Mouse (Mus musculus) ES-E14 (cell line): Measurements from ENCODE around the gene Zbtb20. TPM values are rescaled to one million over a fixed set of nuclear protein-coding genes. Genes with fewer than 3 reads are reported as not detected.

Experiments used
- DNase-seq: peaks from one replicate; pipeline ENCODE4 v3.0.0-alpha.2; 2013; ENCODE audit warnings: low read depth, low spot score
- H3K27ac ChIP-seq: 2 replicates; pipeline ENCODE4 v1.5.1; 2012; ENCODE audit warnings: low read depth, mild to moderate bottlenecking, low read length, moderate library complexity, mixed read lengths; ENCODE audit not compliant: poor library complexity, insufficient read depth, severe bottlenecking
- H3K36me3 ChIP-seq: 2 replicates; pipeline ENCODE4 v1.6.1; 2012; ENCODE audit warnings: mild to moderate bottlenecking, low read length, moderate library complexity, mixed read lengths; ENCODE audit not compliant: control insufficient read depth, poor library complexity, insufficient read depth, severe bottlenecking
- H3K4me1 ChIP-seq, 2 experiments: fragments of 150-350 bp in 1 of 2; sonication (generic) in 1 of 2; 2 replicates each; pipeline ENCODE4 v1.6.1; 2012; ENCODE audit warnings: low read length in 2 of 2, mild to moderate bottlenecking in 1 of 2, mixed read lengths in 1 of 2; ENCODE audit not compliant: control insufficient read depth in 2 of 2, insufficient read depth in 2 of 2, poor library complexity in 1 of 2
- H3K4me3 ChIP-seq, 2 experiments: fragments of 150-350 bp in 1 of 2; sonication (generic) in 1 of 2; 2 replicates each; pipeline ENCODE4 v1.5.1; 2012; ENCODE audit warnings: low read length in 2 of 2, low read depth in 1 of 2, mild to moderate bottlenecking in 1 of 2, mixed read lengths in 1 of 2; ENCODE audit not compliant: insufficient read depth in 1 of 2, poor library complexity in 1 of 2, severe bottlenecking in 1 of 2
- H3K9ac ChIP-seq: 2 replicates; pipeline ENCODE4 v1.6.1; 2012; ENCODE audit warnings: low read depth, mild to moderate bottlenecking, low read length, mixed read lengths; ENCODE audit not compliant: poor library complexity, insufficient read depth, severe bottlenecking
- H3K9me3 ChIP-seq: fragments of 150-350 bp; sonication (generic); 2 replicates; pipeline ENCODE4 v1.6.1; 2012; ENCODE audit warnings: low read depth, mild to moderate bottlenecking, low read length; ENCODE audit not compliant: control insufficient read depth, insufficient read depth
- CHD2 ChIP-seq: IDR thresholded peaks from 2 replicates; pipeline ENCODE4 v1.6.1; 2014; ENCODE audit warnings: mild to moderate bottlenecking, low read depth, low read length, inconsistent platforms
- HCFC1 ChIP-seq: IDR thresholded peaks from 2 replicates; pipeline ENCODE4 v1.6.1; 2012; ENCODE audit warnings: low read length, inconsistent platforms, borderline replicate concordance; ENCODE audit not compliant: insufficient read depth
- MAFK ChIP-seq: IDR thresholded peaks from 2 replicates; pipeline ENCODE4 v1.6.1; 2014; ENCODE audit warnings: mild to moderate bottlenecking, low read depth, low read length, inconsistent platforms; ENCODE audit not compliant: insufficient read depth
- ZC3H11A ChIP-seq: IDR thresholded peaks from 2 replicates; pipeline ENCODE4 v1.6.1; 2012; ENCODE audit warnings: low read depth, mild to moderate bottlenecking, inconsistent platforms, low read length, borderline replicate concordance
- ZNF384 ChIP-seq: IDR thresholded peaks from 2 replicates; pipeline ENCODE4 v1.6.1; 2012; ENCODE audit warnings: low read depth, low read length, inconsistent platforms
- in situ Hi-C, 2 experiments: fragments of 600-800 bp; cut with MboI; formaldehyde crosslinking; loops; one replicate each; pipeline ENCODE4 v1.15.1; 2025; ENCODE audit warnings: low sequenced_read_pairs in 2 of 2, inconsistent platforms in 1 of 2; ENCODE audit not compliant: unreplicated experiment in 2 of 2
- total RNA-seq: library from RNA; depleted of rRNA; stranded (reverse); fragments of 300-350 nt; gene quantifications from 2 replicates; pipeline ENCODE4 v1.2.3, GENCODE M21; 2012

The Zbtb20 gene
- total RNA-seq, 1 experiment, result 4.0 TPM

GRCm38 (mm10) chr16:43405089-43405488, 529.4 kb downstream of the Zbtb20 start:
- in situ Hi-C loops, result no loop called here

GRCm38 (mm10) chr16:43407594-43408142, 532.0 kb downstream of the Zbtb20 start:
- Histone ChIP-seq H3K36me3 (no peaks in the 10 kb centered on the region), H3K9me3 (no peaks in the 10 kb centered on the region), H3K4me1 (no peaks in the 10 kb centered on the region), H3K9ac (no peak overlapping the region), H3K4me3 (no peak overlapping the region), H3K27ac (no peak overlapping the region)
- in situ Hi-C loops, result no loop called here
- TF ChIP-seq ZNF384 (no peak), HCFC1 (no peak), ZC3H11A (no peak), MAFK (no peak), CHD2 (no peak)
- DNase-seq, result no peak

More at GRCm38 (mm10) chr16:43405089-43405488, 529.4 kb downstream of the Zbtb20 start:
- Histone ChIP-seq H3K27ac (no peak overlapping the region), H3K36me3 (no peaks in the 10 kb centered on the region), H3K9me3 (no peaks in the 10 kb centered on the region), H3K4me3 (no peak overlapping the region), H3K9ac (no peak overlapping the region), H3K4me1 (no peaks in the 10 kb centered on the region)
- DNase-seq, result no peak
- no peak for TF ChIP-seq MAFK
- TF ChIP-seq ZC3H11A, result no peak
- no peak for TF ChIP-seq CHD2
- no peak for TF ChIP-seq HCFC1
- no peak for TF ChIP-seq ZNF384

- H3K4me1 ChIP-seq, result no peaks in the 10 kb centered on the region
- H3K9me3 ChIP-seq, result no peaks in the 10 kb centered on the region
- in situ Hi-C loops, result no loop called here
- no peak for TF ChIP-seq ZC3H11A
- no peak for TF ChIP-seq CHD2
- TF ChIP-seq MAFK, result no peak
- TF ChIP-seq ZNF384, result no peak
- TF ChIP-seq HCFC1, result no peak
- no peak overlapping the region for H3K4me3 ChIP-seq
- no peaks in the 10 kb centered on the region for H3K36me3 ChIP-seq
- H3K27ac ChIP-seq, result no peak overlapping the region
- no peak overlapping the region for H3K9ac ChIP-seq
- DNase-seq, result no peak
Observed at GRCm38 (mm10) chr16:43408622-43409021, 532.9 kb downstream of the Zbtb20 start.

GRCm38 (mm10) chr16:43409108-43409909, 533.6 kb downstream of the Zbtb20 start:
- TF ChIP-seq ZC3H11A (no peak), CHD2 (no peak), HCFC1 (no peak), MAFK (no peak)
- in situ Hi-C loops, result no loop called here

More at GRCm38 (mm10) chr16:43409108-43409909, 533.6 kb downstream of the Zbtb20 start:
- Histone ChIP-seq H3K27ac (no peak overlapping the region), H3K36me3 (no peaks in the 10 kb centered on the region), H3K9ac (no peak overlapping the region), H3K4me1 (no peaks in the 10 kb centered on the region), H3K9me3 (no peaks in the 10 kb centered on the region), H3K4me3 (no peak overlapping the region)
- no peak for DNase-seq
